Mouse (Mus musculus): ENCODE measurements around the gene Six6. TPM values are rescaled to one million over a fixed set of nuclear protein-coding genes. Genes with fewer than 3 reads are reported as not detected.

The Six6 gene
- polyA plus RNA-seq, 1 experiment from 2014 or later = not detected

DNA sequence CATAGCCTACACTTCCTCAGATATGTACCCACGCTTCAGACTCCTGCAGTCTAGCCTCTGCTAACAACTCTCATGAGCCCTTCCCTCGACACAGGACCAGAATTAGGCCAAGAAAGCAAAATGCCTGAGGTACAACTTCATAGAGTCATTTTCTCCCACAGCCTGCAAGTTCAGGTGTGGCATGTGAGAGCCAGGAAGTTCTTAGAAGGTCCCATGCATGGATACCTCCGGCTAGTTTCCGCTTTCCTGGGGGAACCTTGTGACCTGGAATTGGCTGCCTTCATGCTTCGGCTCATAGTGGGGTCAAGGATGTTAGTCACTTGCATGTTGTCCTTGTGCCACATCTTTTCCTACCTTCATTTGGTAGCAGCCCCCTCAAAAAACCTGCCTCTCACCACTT lies 13.4 kb downstream of the Six6 start:
- Histone ChIP-seq H3K27ac (ENCODE audit: low read length) (no peak overlapping the region), H3K9ac (ENCODE audit: low read depth, low read length) (no peak overlapping the region), H3K9me3 (replicated peaks; ENCODE audit: control insufficient read depth, low read length) (no peaks in the 10 kb centered on the region), H3K4me2 (ENCODE audit: low read depth, low read length) (no peak overlapping the region), H3K27me3 (ENCODE audit: control insufficient read depth, insufficient read depth, low read depth, low read length) (peaks cover 8% of the 10 kb centered on the region), H3K36me3 (ENCODE audit: control insufficient read depth, insufficient read depth) (no peaks in the 10 kb centered on the region), H3K4me1 (ENCODE audit: control insufficient read depth, low read depth, low read length) (no peaks in the 10 kb centered on the region), H3K4me3 (ENCODE audit: low read depth, low read length) (no peak overlapping the region)
- 64% methylated on average over 5 of the region's 5 CpGs for WGBS (ENCODE audit: insufficient replicate concordance)
- ATAC-seq (ENCODE audit: low read depth) = no peak

DNA sequence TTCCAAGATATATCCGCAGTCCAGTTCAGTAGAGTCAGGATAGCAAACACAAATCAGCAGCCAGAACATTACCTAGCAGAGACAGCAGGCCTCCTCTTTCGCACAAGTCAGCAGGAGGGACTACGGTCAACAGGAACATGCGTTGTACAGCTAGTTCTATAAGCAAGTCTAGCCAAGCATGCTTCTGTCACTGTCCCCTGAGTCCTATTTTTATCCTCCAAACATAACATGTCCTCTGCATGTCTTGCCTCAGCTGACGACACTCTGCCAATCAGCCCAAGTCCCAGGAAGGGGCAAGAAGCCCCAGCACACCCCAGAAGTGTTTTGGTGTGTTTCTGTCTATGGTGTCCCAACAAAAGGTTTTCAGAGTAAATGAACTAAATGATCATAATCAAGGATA lies 14.2 kb downstream of the Six6 start:
- Histone ChIP-seq H3K4me2 (ENCODE audit: low read depth, low read length) (no peak overlapping the region), H3K27me3 (ENCODE audit: control insufficient read depth, insufficient read depth, low read depth, low read length) (peaks cover 6% of the 10 kb centered on the region), H3K9ac (ENCODE audit: low read depth, low read length) (no peak overlapping the region), H3K4me1 (ENCODE audit: control insufficient read depth, low read depth, low read length) (no peaks in the 10 kb centered on the region), H3K27ac (ENCODE audit: low read length) (no peak overlapping the region), H3K36me3 (ENCODE audit: control insufficient read depth, insufficient read depth) (no peaks in the 10 kb centered on the region), H3K4me3 (ENCODE audit: low read depth, low read length) (no peak overlapping the region), H3K9me3 (replicated peaks; ENCODE audit: control insufficient read depth, low read length) (no peaks in the 10 kb centered on the region)
- WGBS (ENCODE audit: insufficient replicate concordance) = 64% methylated on average over 5 of the region's 5 CpGs
- no peak for ATAC-seq (ENCODE audit: low read depth)

DNA sequence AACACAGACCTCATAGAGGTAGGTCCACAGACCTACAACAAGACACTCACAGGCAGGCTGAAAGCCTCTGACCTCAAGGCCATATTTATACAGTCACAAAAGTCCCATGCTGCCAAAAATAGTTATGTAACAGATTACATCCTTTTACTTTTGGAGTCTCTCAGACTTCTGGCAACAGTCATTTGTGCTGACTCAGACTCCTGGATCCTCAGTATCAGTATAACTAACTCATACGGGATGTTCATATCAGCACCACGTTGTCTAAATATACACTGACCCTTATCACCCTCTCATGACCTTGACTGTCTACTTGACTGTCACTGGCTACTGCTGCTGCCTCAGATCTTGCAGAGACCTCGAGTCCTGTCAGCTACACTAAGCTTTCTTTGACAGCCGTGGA lies 15.2 kb downstream of the Six6 start:
- H3K9me3 ChIP-seq (replicated peaks; ENCODE audit: control insufficient read depth, low read length) = no peaks in the 10 kb centered on the region
- 36% methylated on average over 4 of the region's 4 CpGs for WGBS (ENCODE audit: insufficient replicate concordance)
- no peak overlapping the region for H3K27ac ChIP-seq (ENCODE audit: low read length)
- H3K4me1 ChIP-seq (ENCODE audit: control insufficient read depth, low read depth, low read length) = no peaks in the 10 kb centered on the region
- no peak for ATAC-seq (ENCODE audit: low read depth)
- no peak overlapping the region for H3K4me2 ChIP-seq (ENCODE audit: low read depth, low read length)
- H3K36me3 ChIP-seq (ENCODE audit: control insufficient read depth, insufficient read depth) = no peaks in the 10 kb centered on the region
- H3K4me3 ChIP-seq (ENCODE audit: low read depth, low read length) = no peak overlapping the region
- no peak overlapping the region for H3K9ac ChIP-seq (ENCODE audit: low read depth, low read length)
- no peaks in the 10 kb centered on the region; the same call in 1 of the 2 replicates for H3K27me3 ChIP-seq (ENCODE audit: control insufficient read depth, insufficient read depth, low read depth, low read length)

GRCm38 (mm10) chr12:72957829-72958424 lies 18.2 kb downstream of the Six6 start:
- Histone ChIP-seq H3K9ac (ENCODE audit: low read depth, low read length) (no peak overlapping the region), H3K27me3 (ENCODE audit: control insufficient read depth, insufficient read depth, low read depth, low read length) (no peaks in the 10 kb centered on the region; the same call in 1 of the 2 replicates), H3K4me1 (ENCODE audit: control insufficient read depth, low read depth, low read length) (no peaks in the 10 kb centered on the region), H3K27ac (ENCODE audit: low read length) (no peak overlapping the region), H3K9me3 (replicated peaks; ENCODE audit: control insufficient read depth, low read length) (no peaks in the 10 kb centered on the region), H3K4me2 (ENCODE audit: low read depth, low read length) (no peak overlapping the region), H3K36me3 (ENCODE audit: control insufficient read depth, insufficient read depth) (no peaks in the 10 kb centered on the region), H3K4me3 (ENCODE audit: low read depth, low read length) (no peak overlapping the region)
- 50% methylated on average over 6 of the region's 6 CpGs for WGBS (ENCODE audit: insufficient replicate concordance)
- ATAC-seq (ENCODE audit: low read depth) = no peak

- Histone ChIP-seq H3K4me1 (ENCODE audit: control insufficient read depth, low read depth, low read length) (no peaks in the 10 kb centered on the region), H3K4me3 (ENCODE audit: low read depth, low read length) (no peak overlapping the region), H3K9ac (ENCODE audit: low read depth, low read length) (no peak overlapping the region), H3K4me2 (ENCODE audit: low read depth, low read length) (no peak overlapping the region), H3K9me3 (replicated peaks; ENCODE audit: control insufficient read depth, low read length) (no peaks in the 10 kb centered on the region), H3K27ac (ENCODE audit: low read length) (no peak overlapping the region), H3K36me3 (ENCODE audit: control insufficient read depth, insufficient read depth) (no peaks in the 10 kb centered on the region), H3K27me3 (ENCODE audit: control insufficient read depth, insufficient read depth, low read depth, low read length) (no peaks in the 10 kb centered on the region; the same call in 1 of the 2 replicates)
- no peak for ATAC-seq (ENCODE audit: low read depth)
- WGBS (ENCODE audit: insufficient replicate concordance) = 74% methylated on average over 3 of the region's 3 CpGs
Observed at GRCm38 (mm10) chr12:72958446-72958845, 18.8 kb downstream of the Six6 start.

- 57% methylated on average over 6 of the region's 6 CpGs for WGBS (ENCODE audit: insufficient replicate concordance)
- Histone ChIP-seq H3K4me1 (ENCODE audit: control insufficient read depth, low read depth, low read length) (no peaks in the 10 kb centered on the region), H3K4me3 (ENCODE audit: low read depth, low read length) (no peak overlapping the region), H3K9ac (ENCODE audit: low read depth, low read length) (no peak overlapping the region), H3K36me3 (ENCODE audit: control insufficient read depth, insufficient read depth) (no peaks in the 10 kb centered on the region), H3K27me3 (ENCODE audit: control insufficient read depth, insufficient read depth, low read depth, low read length) (no peaks in the 10 kb centered on the region; the same call in 1 of the 2 replicates), H3K9me3 (replicated peaks; ENCODE audit: control insufficient read depth, low read length) (no peaks in the 10 kb centered on the region), H3K27ac (ENCODE audit: low read length) (no peak overlapping the region), H3K4me2 (ENCODE audit: low read depth, low read length) (no peak overlapping the region)
- no peak for ATAC-seq (ENCODE audit: low read depth)
Observed at GRCm38 (mm10) chr12:72962761-72963160, 23.1 kb downstream of the Six6 start.

DNA sequence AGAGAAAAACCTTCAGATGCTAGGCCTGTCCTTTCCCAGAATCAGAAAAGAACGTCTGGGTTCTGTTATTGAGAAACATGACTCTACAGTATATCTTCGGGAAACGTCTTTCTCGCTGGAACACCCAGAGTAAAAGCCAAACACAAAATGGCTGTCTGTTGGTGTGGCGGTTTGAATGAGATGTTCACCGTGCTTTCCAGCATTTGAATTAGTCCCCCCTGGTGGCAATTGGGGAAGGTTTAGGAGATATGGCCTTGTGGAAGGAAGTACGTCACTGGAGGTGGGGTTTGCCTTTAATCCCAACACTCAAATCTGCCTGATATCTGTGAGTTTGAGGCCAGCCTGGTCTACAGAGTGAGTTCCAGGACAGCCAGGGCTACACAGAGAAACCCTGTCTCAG lies 27.8 kb downstream of the Six6 start:
- H3K4me2 ChIP-seq (ENCODE audit: low read depth, low read length) = no peak overlapping the region
- H3K27me3 ChIP-seq (ENCODE audit: control insufficient read depth, insufficient read depth, low read depth, low read length) = no peaks in the 10 kb centered on the region; the same call in 1 of the 2 replicates
- H3K4me1 ChIP-seq (ENCODE audit: control insufficient read depth, low read depth, low read length) = no peaks in the 10 kb centered on the region
- H3K9ac ChIP-seq (ENCODE audit: low read depth, low read length) = no peak overlapping the region
- ATAC-seq (ENCODE audit: low read depth) = no peak
- H3K9me3 ChIP-seq (replicated peaks; ENCODE audit: control insufficient read depth, low read length) = no peaks in the 10 kb centered on the region
- no peaks in the 10 kb centered on the region for H3K36me3 ChIP-seq (ENCODE audit: control insufficient read depth, insufficient read depth)
- no peak overlapping the region for H3K27ac ChIP-seq (ENCODE audit: low read length)
- WGBS (ENCODE audit: insufficient replicate concordance) = 65% methylated on average over 7 of the region's 7 CpGs
- no peak overlapping the region for H3K4me3 ChIP-seq (ENCODE audit: low read depth, low read length)

DNA sequence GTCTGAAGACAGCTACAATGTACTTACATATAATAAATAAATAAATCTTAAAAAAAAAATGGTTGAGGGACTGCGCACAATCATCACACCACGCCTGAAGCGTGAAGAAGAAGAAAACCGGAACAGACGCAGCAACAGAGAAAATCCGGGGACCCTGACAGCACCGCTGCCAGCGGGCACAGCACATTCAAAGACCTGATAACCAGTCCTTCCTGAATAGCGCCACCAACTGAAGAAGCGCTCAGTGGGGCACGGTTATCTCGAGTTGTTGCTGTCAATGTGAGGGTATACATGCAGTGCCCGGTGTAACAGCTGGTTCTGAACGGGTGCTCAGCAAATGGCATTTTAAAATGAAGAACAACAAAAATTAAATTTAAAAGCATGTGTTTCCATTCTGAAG lies 30.9 kb downstream of the Six6 start:
- H3K9me3 ChIP-seq (replicated peaks; ENCODE audit: control insufficient read depth, low read length) = no peaks in the 10 kb centered on the region
- no peaks in the 10 kb centered on the region for H3K4me1 ChIP-seq (ENCODE audit: control insufficient read depth, low read depth, low read length)
- no peaks in the 10 kb centered on the region; the same call in 1 of the 2 replicates for H3K27me3 ChIP-seq (ENCODE audit: control insufficient read depth, insufficient read depth, low read depth, low read length)
- 42% methylated on average over 14 of the region's 14 CpGs for WGBS (ENCODE audit: insufficient replicate concordance)
- no peak overlapping the region for H3K27ac ChIP-seq (ENCODE audit: low read length)
- no peak for ATAC-seq (ENCODE audit: low read depth)
- no peak overlapping the region for H3K4me3 ChIP-seq (ENCODE audit: low read depth, low read length)
- H3K9ac ChIP-seq (ENCODE audit: low read depth, low read length) = no peak overlapping the region
- H3K4me2 ChIP-seq (ENCODE audit: low read depth, low read length) = no peak overlapping the region
- H3K36me3 ChIP-seq (ENCODE audit: control insufficient read depth, insufficient read depth) = no peaks in the 10 kb centered on the region

GRCm38 (mm10) chr12:72973161-72973560 lies 33.5 kb downstream of the Six6 start:
- no peaks in the 10 kb centered on the region; the same call in 1 of the 2 replicates for H3K27me3 ChIP-seq (ENCODE audit: control insufficient read depth, insufficient read depth, low read depth, low read length)
- H3K4me2 ChIP-seq (ENCODE audit: low read depth, low read length) = no peak overlapping the region
- 1% methylated on average over 6 of the region's 6 CpGs for WGBS (ENCODE audit: insufficient replicate concordance)
- H3K4me3 ChIP-seq (ENCODE audit: low read depth, low read length) = no peak overlapping the region
- H3K4me1 ChIP-seq (ENCODE audit: control insufficient read depth, low read depth, low read length) = no peaks in the 10 kb centered on the region
- no peaks in the 10 kb centered on the region for H3K9me3 ChIP-seq (replicated peaks; ENCODE audit: control insufficient read depth, low read length)
- no peak overlapping the region for H3K27ac ChIP-seq (ENCODE audit: low read length)
- H3K36me3 ChIP-seq (ENCODE audit: control insufficient read depth, insufficient read depth) = no peaks in the 10 kb centered on the region
- no peak for ATAC-seq (ENCODE audit: low read depth)
- H3K9ac ChIP-seq (ENCODE audit: low read depth, low read length) = no peak overlapping the region

All from liver, embryonic 16.5 days (tissue).